Mouse (Mus musculus) mature B cell (primary cell): ENCODE measurements around the gene Barhl1.

ENCODE experiments used
- in situ Hi-C: fragments of 300-500 bp; cut with MboI; formaldehyde crosslinking; loops from 2 replicates; pipeline ENCODE4 v1.14.3; 2019

Barhl1 gene

DNA sequence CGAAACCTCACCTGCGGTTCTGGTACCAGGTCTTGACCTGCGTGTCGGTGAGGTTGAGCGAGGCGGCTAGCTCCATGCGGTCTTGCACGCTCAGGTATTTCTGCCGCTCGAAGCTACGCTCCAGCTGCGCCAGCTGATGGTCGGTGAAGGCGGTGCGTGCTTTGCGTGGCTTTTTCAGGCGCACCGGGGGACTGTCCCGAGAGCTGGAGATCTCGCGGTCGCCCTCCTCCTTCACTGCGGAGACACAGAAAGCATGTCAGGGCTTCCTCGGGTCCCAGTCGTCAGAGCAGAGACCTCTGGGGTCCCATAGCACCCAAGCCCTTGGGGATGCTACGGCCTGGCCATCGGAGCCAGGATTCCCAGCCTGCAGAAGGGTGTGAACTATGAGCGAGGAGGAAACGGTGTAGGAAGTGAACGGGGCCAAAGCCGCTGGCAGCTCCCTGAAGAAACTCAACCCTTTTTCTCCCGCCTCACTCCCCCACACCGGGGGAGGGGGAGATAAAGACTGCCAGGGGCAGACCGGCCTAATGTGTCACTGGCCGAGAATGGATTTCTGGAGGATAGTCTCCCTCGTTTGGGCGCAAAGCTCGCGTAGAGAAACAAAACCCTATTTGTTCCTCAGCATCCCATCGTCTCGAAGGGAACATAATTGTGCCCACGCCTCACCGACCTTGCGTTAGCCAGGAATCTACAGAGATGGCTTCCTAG is 5.0 kb downstream of the Barhl1 start:
- in situ Hi-C loops, result no loop called here

DNA sequence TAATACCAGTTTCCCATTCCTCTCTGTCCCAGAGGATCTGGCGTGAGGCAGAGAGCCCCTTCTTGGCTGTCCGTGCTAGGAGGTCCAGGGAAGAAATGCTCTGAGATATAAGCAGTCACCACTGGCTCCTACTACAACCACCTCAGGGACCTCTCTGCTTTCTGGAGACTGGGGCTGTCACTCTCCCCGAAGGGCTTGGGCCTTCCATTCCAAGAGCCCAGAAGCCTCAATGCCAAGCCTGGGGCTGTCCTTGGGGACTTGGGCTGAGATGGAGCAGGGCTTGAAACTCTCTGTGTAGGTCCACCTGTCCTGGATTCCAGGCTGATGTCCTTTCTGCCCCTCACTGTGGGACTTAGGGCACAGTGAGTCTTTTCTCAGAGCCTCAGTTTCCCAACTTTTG is 5.6 kb downstream of the Barhl1 start:
- in situ Hi-C loops, result no loop called here

DNA sequence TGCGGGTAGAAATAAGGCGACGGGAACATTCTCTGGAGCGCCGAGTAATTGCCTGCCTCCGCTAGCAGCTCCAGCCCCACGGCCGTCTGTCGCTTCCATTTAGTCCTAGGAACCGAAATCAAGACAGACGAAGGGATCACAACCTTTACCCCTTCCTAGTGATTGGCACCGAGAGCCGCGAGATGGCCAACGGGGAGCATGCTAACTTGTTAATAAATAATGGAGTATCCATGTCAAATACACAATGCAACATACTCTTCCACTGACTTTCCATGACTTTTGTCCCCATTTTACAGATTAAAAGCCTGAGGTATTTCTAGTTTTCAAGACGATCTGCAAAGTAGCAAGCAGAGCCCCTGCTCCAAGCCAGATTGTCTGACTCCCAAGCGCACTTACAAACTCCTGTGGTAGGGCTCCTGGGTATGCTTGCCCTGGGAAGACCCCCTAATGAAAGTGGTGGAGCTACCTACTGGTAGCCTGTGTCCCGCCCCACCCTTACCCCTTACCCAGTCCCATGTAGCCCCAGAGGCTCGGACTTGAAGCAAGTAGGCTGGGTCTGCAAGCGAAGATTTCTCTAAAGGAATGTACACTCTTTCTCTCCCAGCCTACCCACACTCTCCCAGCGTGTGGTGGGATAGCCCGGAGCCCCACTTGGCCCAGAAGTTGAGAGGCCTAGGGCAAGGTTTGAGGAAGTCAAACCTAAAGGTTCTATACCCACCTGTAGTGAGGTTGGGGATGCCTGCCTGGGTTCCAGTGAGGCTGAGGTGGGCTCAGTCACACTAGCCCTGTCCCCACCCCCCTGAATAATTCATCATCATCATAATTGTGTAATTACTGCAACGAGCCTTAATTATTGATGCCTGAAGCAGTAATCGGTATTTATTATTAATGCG is 6.4 kb downstream of the Barhl1 start:
- in situ Hi-C loops, result no loop called here

DNA sequence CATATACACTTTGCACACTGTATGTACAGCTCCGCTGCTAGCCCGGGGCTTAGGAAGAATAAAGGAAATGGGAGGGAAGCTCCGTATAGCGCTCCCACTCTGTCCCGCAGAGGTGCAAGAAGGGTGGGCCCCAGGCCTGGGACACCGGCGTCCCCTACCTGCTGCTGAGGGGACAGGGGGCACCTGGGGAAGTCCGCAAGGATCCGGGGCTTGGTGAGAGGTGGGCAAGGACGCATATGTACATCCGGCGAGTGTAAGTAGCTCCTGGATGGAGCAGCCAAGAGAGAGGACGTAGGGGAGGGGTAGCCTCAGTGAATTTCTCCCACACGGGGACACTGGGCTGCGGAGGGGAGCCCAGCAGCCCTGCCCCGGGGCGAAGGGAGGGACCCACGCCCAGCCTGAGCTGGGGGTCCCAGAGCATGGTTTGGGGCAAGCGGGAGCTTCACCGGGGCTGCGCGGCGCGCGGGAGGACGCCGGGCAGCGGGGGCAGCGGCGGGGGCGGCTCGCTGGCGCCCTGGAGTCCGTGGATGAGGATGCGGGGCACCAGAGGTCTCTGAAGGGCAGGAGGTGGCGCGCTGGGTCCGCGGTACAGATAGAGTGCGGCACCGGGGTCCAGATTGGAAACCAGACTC is 7.2 kb downstream of the Barhl1 start:
- in situ Hi-C loops, result no loop called here

DNA sequence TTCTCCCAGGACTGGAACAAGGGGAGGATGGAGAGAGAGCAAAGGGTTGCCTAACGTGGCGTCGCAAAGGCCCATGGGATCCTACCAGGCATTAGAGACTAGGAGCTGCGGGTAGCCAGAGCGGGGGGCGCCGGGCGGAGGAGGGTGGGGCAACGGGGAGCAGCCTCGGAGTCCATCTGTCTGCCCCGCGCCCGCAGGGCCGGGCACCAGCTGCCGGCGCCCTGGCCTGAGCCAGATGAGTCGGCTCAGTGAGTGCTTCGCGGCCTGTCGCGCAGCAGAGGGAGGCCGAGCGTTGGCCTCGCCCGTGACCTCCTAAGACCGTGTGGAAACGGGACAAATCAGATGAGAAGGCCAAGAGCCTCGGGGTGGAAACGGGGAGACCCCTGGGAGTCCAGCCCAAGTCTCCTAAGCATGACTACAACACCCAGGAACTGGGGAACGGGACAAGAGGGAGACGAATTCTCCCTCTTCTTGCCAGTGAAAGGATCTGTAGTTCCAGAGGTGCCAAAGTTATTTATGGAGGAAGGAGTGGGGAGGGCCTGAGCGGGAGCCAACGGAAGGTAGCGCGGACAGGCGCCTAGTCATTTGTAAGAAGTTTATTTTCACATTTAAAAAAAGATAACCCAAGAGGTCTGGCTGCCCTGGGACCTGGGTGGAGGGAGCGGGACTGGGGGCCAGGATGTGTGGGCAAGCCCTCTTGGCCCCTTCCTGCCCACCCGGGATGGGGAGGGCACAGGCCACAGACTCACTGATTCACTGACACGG is 7.9 kb downstream of the Barhl1 start:
- in situ Hi-C loops, result no loop called here

DNA sequence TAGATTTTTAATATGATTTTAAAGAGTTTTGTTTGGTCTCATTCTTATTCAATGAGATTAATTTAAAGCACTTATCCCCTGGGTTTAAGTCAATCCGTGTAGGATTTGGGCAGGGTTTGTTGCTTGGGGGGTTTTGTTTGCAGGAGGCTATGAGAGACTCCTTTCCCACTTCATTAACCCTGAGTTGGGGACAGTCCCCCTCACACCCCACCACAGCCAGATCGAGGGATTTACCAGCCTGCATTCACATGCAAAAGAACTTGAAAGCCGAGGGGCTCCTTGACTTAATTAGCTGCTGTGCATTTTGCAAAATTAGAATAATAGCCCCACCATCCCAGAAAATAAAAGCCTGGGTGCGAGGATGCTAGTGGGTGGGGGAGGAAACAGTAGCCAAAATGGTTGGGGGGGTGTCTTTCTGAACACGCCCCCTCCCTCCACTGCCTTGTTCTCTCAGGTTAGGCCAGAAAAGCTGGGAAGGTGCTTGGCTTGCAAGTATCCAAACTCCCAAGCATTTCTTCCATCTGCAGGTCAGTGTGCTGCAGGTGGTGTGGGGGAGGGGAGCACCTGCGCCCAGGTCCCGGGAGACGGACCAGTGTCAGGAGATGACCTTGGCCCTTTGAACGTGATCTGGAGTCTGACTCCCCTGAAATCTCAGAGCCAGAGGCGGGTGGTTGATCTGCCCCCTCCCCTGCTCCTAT is 8.6 kb downstream of the Barhl1 start:
- in situ Hi-C loops, result no loop called here

DNA sequence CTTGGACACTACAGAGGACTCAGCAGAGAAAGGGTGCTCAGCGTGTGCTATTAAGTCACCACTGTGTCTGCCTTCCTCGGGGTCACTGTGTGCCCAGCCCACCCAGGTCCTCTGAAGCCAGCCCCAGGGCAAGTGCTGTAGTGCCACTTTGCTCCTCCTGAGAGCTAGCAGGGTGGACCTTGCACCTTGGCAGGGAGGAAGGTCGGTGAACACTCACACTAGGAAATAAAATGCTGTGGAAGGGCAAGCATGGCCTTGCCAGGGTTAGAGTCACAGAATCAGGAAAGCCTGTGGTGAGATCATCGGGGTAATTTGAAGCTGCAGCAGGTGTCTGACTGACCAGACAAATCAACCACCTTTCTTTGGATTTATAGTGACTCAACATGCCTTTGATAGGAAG is 10.9 kb downstream of the Barhl1 start:
- in situ Hi-C loops, result no loop called here

DNA sequence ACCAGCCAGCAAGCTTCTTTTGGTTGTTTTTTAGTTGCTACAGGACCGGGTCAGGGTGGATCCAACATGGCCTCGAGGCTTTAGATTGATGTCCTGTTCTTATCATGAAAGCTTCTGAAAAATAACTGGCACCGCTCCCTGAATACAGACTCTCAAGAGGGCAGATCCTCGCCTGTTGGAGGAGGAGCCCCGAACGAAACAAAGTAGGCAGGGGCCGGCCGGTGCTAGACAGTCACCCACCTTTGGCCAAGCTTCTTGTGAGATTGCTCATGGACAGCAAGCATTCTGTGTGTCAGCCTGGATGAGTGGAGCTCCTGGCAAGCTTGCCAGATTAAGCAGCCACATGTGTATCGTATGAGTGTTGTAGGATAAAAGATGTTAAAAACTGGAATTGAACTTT is 11.7 kb downstream of the Barhl1 start:
- in situ Hi-C loops, result no loop called here

DNA sequence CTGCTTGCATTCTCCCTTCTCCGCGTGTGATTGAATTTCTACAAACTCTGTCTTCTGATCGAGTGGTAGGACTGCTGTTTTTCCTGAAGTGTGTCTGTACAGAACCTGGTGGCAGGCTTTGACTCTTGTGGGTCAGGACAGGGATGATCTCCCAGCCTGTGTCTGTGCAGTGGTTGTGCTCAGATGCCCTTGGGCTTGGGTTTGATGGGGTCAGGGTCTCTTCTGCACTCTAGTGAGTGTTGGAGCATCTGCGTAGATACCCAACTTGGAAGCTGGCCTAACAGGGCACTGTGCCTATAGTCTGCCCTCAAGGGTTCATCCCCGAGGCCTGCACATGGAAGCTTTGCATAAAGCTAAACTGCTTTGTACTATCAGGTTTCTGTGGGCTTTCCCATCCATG is 12.6 kb downstream of the Barhl1 start:
- in situ Hi-C loops, result no loop called here

DNA sequence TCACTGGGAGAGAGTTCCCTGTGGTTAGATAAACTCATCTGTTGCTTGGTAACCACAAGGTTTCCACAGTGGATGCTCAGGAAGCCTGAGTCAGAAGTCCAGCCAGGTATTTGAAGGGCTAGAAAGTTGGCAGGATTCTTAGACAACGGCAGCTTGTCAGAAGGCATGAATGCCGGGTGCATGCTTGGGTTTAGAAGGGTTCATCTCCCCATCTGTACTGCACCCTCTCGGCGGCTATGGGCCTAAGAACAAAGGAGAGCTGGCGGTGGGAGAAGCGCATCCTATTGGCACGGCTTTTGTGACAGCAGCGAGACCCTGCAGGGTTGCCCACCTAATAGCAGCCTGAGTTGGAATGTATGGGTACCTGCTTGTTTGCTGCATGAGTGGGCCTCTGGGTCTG is 14.2 kb downstream of the Barhl1 start:
- in situ Hi-C loops, result no loop called here

DNA sequence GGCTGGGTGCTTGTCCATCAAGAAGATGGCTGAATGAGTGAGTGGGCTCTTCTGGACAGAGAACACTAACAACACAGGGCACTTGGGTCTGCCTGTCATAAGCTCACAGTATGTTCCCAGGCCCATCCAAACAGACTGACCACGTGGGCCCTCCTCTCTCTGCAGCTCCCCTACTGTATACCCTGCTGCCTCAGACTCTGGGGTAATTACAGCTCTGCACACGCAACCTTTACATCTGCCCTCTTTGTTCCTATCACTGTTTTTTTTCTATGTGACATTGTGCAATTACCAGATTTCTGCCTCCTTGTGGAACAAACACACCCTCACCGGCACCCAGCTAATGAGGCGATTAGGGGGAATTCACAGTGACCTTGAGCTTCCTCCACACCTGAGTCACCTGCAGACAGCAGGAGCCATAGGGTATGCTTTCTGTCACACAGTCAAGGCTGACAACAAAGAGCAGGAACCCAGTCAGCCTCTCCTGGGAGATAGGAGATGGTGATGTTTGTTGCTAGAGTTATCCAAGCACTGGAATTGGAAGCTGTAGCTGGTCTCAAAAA is 19.0 kb downstream of the Barhl1 start:
- in situ Hi-C loops, result no loop called here

DNA sequence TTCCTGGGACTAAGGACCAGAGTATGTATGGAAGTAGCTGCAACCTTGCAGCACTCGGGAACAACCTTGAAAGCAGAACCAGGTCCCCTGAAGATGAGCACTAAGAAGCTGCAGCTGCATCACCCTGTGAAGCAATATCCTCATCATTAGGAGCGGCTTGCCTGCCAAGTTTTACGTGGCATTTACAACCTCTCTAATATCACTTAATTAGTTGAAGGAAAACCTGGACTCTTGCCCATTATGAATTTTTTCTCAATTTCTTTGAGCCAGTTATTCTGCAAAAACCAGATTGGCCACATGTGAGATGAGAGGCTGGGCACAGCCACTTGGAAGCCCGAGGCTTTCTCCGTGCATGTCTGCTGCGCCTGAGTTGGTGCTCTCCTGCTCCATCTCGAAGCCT is 20.6 kb downstream of the Barhl1 start:
- in situ Hi-C loops, result no loop called here

DNA sequence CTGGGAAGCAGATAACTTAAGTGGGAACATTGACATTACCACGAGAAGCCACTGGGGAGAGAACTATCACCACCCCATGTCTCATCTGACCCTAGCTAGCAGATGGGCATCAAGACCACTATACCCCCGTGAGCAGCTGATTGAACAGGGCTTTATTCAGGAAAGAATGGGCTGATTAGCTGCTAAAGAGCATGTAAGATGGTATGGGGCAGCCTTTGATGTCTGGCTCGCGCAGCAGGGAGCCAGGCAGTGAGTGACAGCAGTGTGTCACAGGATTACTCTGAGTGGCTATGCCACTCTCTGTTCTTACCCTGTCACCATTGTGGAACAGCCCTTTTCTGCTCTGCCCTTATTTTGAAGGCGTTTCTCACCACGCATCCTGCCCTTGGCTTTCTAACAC is 22.9 kb downstream of the Barhl1 start:
- in situ Hi-C loops, result no loop called here

DNA sequence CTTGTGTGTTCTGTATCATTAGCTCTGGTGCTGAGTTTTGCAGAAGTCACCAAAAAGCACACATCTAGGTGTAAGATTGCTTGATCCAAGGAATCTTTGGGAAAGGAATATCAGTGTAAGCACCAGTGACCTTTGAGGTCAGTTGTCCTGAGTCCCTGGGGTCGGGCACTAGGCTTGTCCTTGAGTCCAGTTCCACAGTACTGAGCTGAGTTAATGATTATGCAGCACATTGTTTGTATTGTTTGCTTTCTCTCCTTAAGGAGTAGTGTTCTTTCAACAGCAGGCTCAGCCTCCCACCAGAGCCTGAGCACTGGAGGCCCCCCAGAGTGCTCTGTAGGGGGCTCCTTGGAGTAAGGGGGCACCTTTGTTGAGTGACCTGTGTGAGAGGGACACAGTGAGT is 23.7 kb downstream of the Barhl1 start:
- in situ Hi-C loops, result no loop called here

DNA sequence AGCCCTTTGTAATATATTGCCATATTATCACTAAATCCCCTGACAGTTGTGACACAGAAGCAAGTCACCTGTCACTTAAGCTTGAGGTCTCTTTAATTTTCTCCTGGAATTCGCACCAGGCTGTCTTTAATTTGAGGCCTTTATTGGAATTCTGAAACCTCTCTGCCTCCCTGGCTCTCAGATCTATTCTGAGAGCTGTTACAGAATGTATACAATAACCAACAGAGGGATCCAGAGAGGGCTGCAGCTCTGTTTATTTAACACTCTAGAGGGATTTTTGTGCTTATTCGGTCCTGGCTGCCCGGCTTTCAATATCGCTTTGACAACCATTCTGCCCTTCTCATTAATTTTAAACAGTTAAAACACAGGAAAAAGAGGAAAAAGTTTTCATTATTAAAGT is 31.6 kb downstream of the Barhl1 start:
- in situ Hi-C loops, result no loop called here

DNA sequence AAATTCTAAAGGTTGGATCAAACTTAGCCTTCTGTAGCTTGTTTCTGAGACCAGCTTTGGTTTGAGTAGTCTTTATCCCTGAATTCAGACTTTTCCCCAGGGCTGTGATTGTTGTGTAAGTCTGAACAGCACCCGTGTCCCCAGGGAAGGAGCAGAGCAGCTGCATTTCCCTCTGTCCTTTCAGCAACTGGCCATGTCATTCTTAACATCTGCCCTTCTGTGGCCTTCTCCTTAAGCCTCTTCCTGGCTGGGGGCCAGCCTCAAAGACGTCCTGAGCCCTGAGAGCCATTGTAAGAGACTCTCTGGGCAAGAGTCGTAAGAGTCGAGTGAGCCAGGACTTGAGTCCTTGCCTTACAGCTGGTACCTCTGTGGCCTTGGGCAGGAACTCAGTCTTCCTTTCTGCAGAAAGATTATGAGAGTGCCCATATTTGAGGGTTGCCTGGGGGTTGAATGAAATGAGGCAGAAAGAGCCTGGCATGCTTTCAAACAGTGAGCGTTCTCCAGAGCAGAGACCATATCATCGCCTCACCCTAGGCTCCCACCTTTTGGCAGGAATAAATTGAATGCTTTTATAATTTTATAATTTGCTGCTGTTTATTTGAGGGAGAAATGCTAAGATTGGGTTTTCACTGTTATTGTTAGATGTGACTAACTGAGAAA is 33.5 kb downstream of the Barhl1 start:
- in situ Hi-C loops, result no loop called here

DNA sequence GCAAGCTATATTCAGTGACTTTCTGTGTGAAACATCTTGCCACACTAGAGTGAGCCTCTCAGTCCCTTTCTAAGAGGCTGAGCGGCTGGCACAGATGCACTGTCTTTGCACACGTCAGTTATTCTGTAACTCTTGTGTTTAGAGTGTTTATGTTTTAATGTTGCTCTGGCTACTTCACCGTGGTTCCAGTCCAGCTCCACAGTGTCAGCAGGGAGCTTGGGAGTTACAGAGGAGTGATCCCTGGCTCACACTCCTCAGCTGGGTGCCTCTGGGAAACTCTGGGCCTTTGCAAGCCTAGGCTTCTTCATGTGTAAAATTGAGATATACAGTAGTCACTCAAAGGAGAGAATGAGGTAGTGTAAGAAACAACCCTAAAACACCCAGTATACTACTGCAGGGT is 34.4 kb downstream of the Barhl1 start:
- in situ Hi-C loops, result no loop called here

DNA sequence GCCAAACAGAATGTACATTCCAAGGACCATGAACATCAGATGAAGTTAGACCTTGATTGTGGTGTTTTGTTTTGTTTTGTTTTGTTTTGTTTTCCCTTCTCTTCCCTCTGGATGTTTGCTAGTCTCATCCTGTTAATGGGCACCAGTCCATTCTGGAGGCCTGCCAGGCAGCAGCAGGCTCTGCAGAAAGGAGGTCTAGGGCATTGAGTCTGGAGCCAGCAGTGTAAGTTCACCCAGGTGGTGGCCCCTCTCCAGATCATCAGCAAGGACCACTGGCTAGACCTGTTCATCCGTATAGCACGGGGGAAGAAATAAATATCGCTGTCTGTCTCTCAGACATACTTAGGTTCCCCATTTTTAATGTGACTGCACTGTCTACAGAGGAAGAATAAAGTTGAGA is 35.2 kb downstream of the Barhl1 start:
- in situ Hi-C loops, result no loop called here

DNA sequence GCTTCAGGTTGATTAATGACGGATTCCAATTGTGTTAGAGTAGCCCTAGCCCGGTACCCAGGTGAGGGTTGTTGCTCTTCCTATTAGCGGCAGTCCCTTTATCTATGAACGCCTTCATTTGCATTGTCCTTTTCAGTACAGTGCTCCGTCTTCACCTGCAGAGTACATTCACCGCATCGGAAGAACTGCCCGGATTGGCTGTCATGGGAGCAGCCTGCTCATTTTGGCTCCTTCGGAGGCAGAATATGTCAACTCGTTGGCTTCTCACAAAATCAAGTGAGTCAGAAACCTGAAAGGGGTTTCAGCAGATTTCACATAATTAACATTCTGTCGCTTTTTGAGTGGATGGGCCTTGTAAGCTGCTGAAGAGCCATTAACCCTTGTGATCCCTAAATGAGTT is 40.9 kb downstream of the Barhl1 start:
- in situ Hi-C loops, result no loop called here

DNA sequence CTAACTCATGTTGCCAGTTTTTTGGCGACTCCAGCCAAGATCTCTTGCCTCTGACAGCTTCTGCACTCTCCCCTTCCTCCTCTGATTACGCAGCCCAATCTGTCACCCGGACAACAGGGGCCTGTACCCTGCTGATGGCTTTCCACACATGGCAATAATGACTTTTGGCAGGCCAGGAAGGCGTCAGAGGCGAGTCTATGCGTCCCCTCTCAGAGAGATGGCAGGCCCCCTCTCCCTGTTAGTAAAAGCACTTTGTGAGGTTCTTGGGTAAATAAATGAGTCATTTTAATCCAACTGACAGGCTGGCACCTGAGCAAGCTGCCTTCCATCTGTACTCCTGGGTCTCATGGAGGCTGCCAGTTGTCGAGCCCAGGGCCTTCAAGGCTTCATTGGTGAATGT is 49.0 kb downstream of the Barhl1 start:
- in situ Hi-C loops, result no loop called here

DNA sequence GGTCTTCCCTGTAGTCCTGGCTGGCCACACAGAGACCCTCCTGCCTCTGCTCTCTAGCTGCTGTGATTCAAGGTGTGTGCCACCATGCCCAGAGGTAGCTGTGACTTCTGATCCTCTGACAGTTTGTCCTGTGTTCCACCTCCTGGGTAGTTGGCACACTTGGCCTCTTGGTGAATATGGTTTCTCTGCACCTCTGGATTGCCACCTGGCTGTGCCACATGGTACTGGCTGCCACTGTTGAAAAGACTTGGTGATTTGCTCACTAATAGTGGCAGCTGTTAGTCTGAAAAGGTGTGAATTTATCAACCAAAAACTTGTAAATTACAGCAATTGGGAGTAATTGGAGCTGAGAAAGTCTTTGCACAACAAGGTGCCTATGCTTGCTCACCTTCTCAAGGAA is 52.6 kb downstream of the Barhl1 start:
- in situ Hi-C loops, result no loop called here
